Mouse (Mus musculus) testis, adult 2 months (tissue): Measurements from ENCODE around the gene Ankrd60.

ENCODE experiments used
- CTCF ChIP-seq: fragments of 200-500 bp; IDR thresholded peaks from 2 replicates; pipeline ENCODE4 v1.5.1; 2012; ENCODE audit warnings: low read depth, mild to moderate bottlenecking, inconsistent platforms, low read length, moderate library complexity; ENCODE audit not compliant: control insufficient read depth, insufficient read depth, insufficient replicate concordance
- POLR2A ChIP-seq: fragments of 200-500 bp; IDR thresholded peaks from 2 replicates; pipeline ENCODE4 v1.6.1; 2012; ENCODE audit warnings: low read depth, mild to moderate bottlenecking, inconsistent platforms, low read length, moderate library complexity; ENCODE audit not compliant: control insufficient read depth

DNA sequence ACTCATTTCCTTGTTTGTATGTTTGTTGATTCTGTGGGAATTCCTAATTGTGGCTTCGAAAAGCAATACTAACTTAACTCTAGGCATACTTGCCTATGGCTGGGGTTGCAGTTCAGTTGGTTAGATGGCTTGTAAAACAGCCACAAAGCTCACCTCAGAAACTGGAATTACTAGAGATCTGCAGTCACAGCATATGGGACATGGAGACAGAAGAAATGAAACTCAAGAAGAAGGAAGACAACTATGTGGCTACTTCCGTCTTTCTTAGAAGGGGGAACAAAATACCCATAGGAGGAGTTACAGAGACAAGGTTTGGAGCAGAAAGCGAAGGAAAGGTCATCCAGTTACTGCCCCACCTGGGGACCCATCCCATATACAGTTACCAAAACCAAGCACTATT, 49.7 kb downstream of the Ankrd60 start:
- TF ChIP-seq POLR2A (no peak), CTCF (no peak)
